Mouse (Mus musculus) layer of hippocampus, adult 9-11 months (tissue): ENCODE data around the gene Caskin1.
A peak's percentile ranks its signal among the peaks of the same experiment; 100 is the strongest.

Experiments
- DNase-seq: peaks from one replicate; pipeline ENCODE4 v3.0.0; 2022

Caskin1 gene

GRCm38 (mm10) chr17:24496026-24496425 is 7.6 kb downstream of the Caskin1 start:
- DNase-seq: no peak

DNA sequence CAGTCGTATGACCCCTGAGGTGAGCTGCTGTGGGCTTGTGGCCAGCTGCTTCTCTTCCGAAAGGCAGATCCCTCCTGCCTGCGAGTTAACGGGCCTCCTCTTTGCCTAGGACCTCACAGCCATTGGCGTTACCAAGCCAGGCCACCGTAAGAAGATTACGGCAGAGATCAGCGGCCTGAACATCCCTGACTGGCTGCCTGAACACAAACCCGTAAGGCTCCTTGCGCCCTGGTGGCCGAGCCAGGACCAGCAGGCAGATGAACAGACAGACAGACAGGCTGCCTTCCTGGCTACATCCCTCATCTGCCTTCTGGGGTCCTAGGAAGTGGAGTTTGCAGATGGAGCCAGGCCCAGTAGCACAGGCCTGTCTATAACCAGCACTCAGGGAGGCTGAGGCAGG is 13.8 kb downstream of the Caskin1 start:
- DNase-seq: no peak

DNA sequence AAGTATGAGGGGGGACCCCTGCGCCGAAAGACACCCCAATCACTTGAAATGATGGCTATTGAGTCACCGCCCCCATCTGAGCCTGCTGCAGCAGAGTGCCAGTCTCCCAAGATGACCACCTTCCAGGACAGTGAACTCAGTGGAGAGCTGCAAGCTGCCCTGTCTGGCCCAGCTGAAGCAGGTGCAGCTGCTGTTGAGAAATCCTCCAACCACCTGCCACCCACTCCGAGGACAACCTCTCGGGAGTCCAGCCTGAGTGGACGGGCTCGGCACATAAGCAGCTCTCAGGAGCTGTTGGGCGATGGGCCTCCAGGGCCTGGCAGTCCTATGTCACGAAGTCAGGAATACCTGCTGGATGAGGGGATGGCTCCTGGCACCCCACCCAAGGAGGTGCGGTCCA is 15.7 kb downstream of the Caskin1 start:
- DNase-seq: no peak

GRCm38 (mm10) chr17:24505286-24505955 is 17.0 kb downstream of the Caskin1 start:
- DNase-seq: no peak

- DNase-seq: peak; percentile 56
These were observed 18.1 kb downstream of the Caskin1 start for GRCm38 (mm10) chr17:24506332-24507070.

DNA sequence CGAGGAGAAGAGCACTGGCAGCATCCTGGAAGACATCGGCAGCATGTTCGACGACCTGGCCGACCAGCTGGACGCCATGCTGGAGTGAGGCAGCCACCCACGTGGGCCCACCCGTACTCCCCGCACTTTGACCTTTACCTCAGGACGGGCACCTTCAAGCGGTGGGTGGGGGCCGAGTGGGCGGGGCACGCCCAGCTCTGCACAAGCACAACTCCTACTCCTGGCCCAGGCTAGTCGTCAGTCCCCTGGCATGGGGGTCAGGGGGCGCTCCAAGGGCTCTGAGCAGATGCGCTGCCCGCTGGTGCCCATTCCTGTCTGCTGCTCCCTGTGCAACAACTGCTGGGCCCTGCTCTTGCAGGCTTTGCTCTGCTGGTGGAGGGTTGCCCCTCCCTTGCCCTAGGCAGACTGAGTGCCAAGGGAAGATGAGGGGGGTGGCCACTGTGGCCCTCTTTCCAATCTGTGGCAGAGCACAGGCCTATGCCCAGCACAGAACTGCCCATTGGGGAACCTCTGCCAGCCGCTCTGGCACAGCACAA is 18.8 kb downstream of the Caskin1 start:
- no peak for DNase-seq

- no peak for DNase-seq
These were observed 19.5 kb downstream of the Caskin1 start for GRCm38 (mm10) chr17:24507806-24508460.

- peak; percentile 63 for DNase-seq
These were observed 25.2 kb downstream of the Caskin1 start for GRCm38 (mm10) chr17:24513609-24514008.

GRCm38 (mm10) chr17:24514270-24515257 is 26.2 kb downstream of the Caskin1 start:
- no peak for DNase-seq

DNA sequence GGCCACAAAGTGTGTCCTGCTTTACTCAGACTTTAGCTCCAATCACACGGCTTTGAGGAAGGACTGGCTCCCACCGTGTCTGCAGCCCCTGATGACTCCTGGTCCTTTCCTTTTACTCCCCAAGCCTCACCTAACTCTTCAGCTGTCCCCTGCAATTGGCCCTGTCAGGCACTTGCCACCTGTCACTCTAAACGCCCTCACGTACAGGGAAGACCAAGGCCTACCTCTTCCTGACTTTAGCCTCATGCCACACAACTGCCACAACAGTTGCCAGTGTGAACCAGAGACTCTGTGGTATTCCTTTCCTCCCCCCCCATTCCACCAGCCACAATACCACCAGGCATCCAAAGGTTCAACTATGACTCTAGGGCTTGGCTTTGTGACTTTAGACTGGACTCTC is 32.0 kb downstream of the Caskin1 start:
- no peak for DNase-seq

- no peak for DNase-seq
These were observed 36.3 kb downstream of the Caskin1 start for GRCm38 (mm10) chr17:24524734-24525133.

GRCm38 (mm10) chr17:24527315-24527714 is 38.9 kb downstream of the Caskin1 start:
- no peak for DNase-seq

DNA sequence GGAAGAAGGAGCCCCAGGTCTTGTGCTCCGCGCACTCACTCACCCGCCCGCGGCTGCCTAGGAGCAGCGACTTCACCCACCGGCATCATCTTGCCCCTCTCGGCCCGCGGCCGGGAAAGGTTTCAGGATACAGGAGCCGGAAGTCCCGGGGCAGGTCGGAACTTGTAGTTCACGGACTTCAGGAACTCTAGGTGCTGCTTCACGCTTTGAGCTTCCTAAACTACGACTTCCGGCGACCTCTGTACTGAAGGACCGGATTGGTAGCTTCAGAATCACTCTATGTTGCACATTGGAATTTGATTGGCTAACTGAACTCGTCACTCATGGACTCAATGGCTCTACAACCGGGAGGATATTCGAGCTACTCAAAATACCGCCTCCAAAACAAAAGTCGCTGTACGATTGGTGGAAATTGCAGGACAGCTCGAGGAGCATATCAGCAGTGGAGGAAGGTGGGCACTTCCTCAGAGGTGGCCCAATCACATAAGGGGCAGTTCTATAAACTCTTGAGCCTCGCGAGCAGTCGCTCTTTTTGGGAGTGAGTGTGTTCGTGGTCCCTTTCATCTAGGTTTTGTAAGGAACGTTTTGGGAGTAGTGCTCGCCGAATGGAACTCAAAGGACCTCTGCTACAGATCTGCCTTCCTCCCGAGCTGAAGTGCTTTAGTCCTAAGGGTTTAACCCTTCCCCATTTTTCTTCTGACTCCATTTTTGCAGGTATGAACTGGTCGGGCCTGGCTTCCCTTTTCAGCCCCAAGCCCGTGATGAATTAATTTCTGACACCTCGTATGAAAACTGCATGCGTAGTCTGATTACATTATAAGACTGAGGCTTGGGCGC is 39.5 kb downstream of the Caskin1 start, which contains the start of gene Traf7:
TSS of gene Traf7 (minus strand) at position 216 of the 837 bp plus-strand sequence.
- peak; percentile 99 for DNase-seq

GRCm38 (mm10) chr17:24528560-24528918 is 40.1 kb downstream of the Caskin1 start:
- DNase-seq: no peak

DNA sequence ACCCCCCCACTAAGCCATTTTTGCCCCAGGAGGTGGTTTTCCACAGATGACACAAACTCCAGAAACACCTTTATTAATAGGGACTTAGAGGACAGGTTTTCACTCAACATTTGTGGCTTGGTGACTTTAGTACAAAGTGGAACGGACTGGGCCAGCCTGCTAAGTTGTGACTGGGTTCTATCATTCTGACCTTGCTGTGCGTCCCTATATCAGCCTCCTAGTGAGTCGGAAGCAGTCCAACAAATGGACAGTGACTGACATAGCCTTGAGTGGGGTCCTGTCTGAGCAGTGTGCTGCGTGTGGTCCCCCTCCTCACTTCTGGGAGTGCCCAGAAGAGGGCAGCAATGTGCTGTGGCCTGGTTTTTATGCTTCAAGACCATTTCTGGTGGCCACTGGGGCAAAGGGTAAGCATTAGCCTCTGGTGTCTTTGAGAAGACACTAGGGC is 40.6 kb downstream of the Caskin1 start:
- no peak for DNase-seq

DNA sequence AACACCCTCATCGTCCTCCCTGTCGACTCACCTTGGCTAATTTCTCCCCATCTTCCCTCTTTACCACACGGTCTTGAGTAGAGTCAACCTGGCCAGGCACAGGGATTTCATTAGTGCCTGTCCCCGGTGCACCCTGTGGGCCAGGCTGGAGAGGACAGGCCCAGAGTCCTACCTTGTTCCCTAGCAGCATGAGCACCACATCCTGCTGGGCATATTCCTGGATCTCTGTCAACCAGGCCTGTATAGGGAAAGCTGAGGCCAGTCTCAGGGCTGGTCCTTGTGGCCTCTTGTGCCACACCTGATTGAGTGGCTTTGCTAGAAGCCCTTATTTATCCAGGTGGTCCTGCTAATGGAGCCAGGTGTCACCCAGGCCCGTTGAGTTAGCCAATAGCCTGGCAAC is 41.5 kb downstream of the Caskin1 start:
- no peak for DNase-seq

DNA sequence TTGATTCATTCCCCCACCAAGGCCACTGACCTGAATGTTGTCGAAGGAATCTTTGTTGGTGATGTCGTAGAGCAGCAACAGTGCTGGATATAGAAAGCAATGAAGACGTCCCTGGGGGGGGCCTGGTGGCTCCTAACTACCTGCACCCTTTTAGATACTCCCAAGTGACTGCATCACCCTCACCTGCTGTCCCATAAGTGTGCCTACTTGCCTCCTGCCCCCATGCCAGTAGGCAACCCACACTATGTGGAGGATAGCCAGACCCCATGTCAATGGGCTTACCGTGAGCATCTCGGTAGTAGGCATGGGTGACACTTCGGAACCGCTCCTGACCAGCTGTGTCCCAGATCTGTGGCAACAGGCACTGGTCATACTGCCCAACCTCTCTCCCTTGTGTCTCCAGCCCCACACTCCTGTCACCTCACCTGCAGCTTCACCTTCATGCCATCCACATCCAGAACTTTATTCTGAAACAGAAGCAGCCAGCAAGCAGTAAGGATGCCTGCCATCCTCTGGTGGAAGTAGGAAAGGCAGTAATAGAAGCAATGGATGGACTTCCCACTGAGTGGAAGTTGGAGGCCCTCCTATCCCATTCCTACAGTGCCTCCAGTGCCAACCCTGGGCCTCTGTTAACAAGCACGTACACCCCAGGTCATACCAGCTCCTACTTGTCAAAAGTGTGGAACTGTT is 42.1 kb downstream of the Caskin1 start:
- DNase-seq: no peak

GRCm38 (mm10) chr17:24531064-24531463 is 42.7 kb downstream of the Caskin1 start:
- DNase-seq: no peak

DNA sequence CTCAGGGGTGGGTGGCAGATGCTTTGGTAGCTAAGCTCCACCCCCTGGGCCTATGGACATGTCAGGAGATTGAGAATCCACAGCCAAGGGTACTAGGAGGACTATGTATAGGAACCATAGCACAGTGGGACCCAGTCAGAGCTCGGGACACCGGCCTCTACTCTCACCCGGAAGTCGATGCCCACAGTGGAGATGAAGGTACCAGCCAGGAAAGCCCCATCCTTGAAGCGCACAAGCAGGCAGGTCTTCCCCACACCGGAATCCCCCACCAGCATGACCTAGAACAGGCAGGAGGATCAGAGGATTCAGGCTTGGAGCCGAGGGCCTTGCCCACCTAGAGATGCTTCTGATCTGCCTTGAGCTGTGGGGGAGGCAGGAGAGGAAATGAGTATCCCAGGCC is 43.6 kb downstream of the Caskin1 start:
- no peak for DNase-seq

DNA sequence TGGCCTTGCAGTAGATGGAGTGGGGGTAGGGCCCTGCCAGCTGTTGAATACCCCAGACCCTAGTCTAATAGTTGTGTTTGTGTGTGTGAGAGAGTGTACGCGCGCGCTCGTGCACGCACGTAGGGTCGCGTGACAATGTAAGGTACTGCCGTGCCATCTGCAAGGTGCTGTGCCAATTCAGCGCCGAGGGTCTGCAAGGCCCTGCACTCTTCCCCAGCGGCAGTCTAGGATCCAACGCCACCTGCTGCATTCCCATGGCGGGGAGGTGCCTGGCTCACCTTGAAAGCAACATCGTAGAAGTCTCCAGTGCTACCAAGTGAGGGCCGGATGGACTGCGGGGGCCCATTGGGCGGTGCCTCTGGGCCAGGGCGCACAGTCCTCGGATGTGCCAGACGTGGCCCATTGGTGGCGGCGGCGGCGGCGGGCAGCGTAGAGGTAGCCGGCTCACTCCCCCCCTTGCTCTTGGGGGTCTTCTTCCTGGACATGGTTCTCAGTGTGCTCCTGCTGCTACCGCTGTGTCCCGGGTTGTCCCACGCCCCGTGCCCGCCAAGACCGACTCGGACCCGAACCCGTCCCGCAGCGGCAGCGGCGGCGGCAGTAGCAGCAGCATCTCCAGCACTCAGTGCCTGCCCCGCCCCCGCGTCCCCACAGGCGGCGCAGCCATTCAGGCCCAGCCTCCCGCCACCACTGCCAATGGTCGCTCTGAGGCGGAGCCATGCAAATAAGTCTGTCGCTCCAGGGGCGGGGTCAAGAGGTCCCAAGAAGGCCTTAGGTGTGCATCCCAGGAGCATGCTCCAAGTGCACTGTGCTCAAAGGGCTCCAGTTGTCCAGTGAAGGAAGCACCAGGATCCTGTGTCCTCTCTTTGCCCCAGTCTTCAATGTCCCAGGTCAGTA is 44.9 kb downstream of the Caskin1 start:
- peak; percentile 94 for DNase-seq
